Mouse (Mus musculus) CH12.LX (cell line): Measurements from ENCODE around the gene Gp6.
"Not testable (repeated sequence)": the region's sequence is repeated elsewhere in the genome, so short reads cannot be mapped to it uniquely, and the experiment has no call there.

Source experiments
- CTCF ChIP-seq, 2 experiments: IDR thresholded peaks in 1 of 2; conservative IDR thresholded peaks in 1 of 2; 2 replicates each; pipeline ENCODE4 v1.5.1; 2011 to 2012; ENCODE audit warnings: low read depth in 2 of 2, low read length in 2 of 2, improper control_type of control experiment in 1 of 2, inconsistent platforms in 1 of 2, mild to moderate bottlenecking in 1 of 2, moderate library complexity in 1 of 2
- EP300 ChIP-seq: IDR thresholded peaks from 2 replicates; pipeline ENCODE4 v1.6.1; 2011; ENCODE audit warnings: low read length, improper control_type of control experiment
- ETS1 ChIP-seq: conservative IDR thresholded peaks from 2 replicates; pipeline ENCODE4 v1.6.1; 2012; ENCODE audit warnings: low read depth, mild to moderate bottlenecking, inconsistent platforms, low read length, improper control_type of control experiment, moderate library complexity
- KAT2A ChIP-seq: IDR thresholded peaks from 2 replicates; pipeline ENCODE4 v1.6.1; 2012; ENCODE audit warnings: low read length, improper control_type of control experiment, inconsistent platforms; ENCODE audit not compliant: insufficient replicate concordance
- MXI1 ChIP-seq: IDR thresholded peaks from 2 replicates; pipeline ENCODE4 v1.6.1; 2011; ENCODE audit warnings: mild to moderate bottlenecking, low read depth, low read length, improper control_type of control experiment
- NELFE ChIP-seq: IDR thresholded peaks from 2 replicates; pipeline ENCODE4 v1.6.1; 2011; ENCODE audit warnings: low read depth, low read length, improper control_type of control experiment
- POLR2A ChIP-seq: IDR thresholded peaks from 2 replicates; pipeline ENCODE4 v1.6.1; 2011; ENCODE audit warnings: low read depth, mild to moderate bottlenecking, improper control_type of control experiment, low read length
- RCOR1 ChIP-seq: conservative IDR thresholded peaks from 2 replicates; pipeline ENCODE4 v1.6.1; 2012; ENCODE audit warnings: low read depth, mild to moderate bottlenecking, inconsistent platforms, low read length, improper control_type of control experiment
- TCF12 ChIP-seq: IDR thresholded peaks from 2 replicates; pipeline ENCODE4 v1.6.1; 2014; ENCODE audit warnings: low read depth, mild to moderate bottlenecking, inconsistent platforms, low read length, improper control_type of control experiment
- USF2 ChIP-seq: conservative IDR thresholded peaks from 2 replicates; pipeline ENCODE4 v1.6.1; 2011; ENCODE audit warnings: low read depth, low read length, improper control_type of control experiment
- ZMIZ1 ChIP-seq: IDR thresholded peaks from 2 replicates; pipeline ENCODE4 v1.6.1; 2012; ENCODE audit warnings: low read depth, mild to moderate bottlenecking, inconsistent platforms, low read length, improper control_type of control experiment

DNA sequence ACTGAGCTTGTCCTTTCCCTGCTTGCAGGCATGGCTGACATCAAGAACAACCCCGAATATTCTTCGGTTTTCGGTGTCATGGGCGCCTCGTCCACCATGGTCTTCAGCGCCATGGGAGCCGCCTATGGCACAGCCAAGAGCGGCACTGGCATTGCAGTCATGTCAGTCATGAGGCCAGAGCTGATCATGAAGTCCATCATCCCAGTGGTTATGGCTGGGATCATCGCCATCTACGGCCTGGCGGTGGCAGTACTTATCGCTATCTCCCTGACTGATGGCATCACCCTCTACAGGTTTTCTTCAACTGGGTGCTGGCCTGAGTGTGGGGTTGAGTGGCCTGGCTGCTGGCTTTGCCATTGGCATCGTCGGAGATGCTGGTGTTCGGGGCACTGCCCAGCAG, 14.9 kb upstream of the Gp6 start:
- TF ChIP-seq POLR2A; CTCF (conservative IDR thresholded peaks at IDR 0.05 in 1 of 2, IDR thresholded peaks at IDR 0.05 in 1 of 2; ENCODE audit: low read depth in 2 of 2, low read length in 2 of 2); EP300; USF2; TCF12; KAT2A; NELFE; ZMIZ1; ETS1; MXI1; RCOR1: not testable (repeated sequence)
